Mouse (Mus musculus) cerebellum, postnatal 25 days (tissue): ENCODE measurements at regions not wholly inside any gene's neighbourhood (a gene's known extent, or its start where the extent isn't known, plus 50 kb on each side); places are given as distances from the start of the nearest gene placed in this dataset.
"Not testable (repeated sequence)": the region's sequence is repeated elsewhere in the genome, so short reads cannot be mapped to it uniquely, and the experiment has no call there.

Experiments
- DNase-seq, 2 experiments: peaks; one replicate each; pipeline ENCODE4 v3.0.0; 2021; ENCODE audit warnings: mixed read lengths in 2 of 2

GRCm38 (mm10) chrY:4150031-4150430 is 378.6 kb downstream of the Gm3376 start:
- peak in 1 of 2 experiments; percentile 1 for DNase-seq

- DNase-seq, result not testable (repeated sequence)
Measured at GRCm38 (mm10) chrY:4150681-4151080, 379.2 kb downstream of the Gm3376 start.

GRCm38 (mm10) chrY:4152998-4153397 is 381.5 kb downstream of the Gm3376 start:
- DNase-seq, result not testable (repeated sequence)

- DNase-seq, result no peak
Measured at GRCm38 (mm10) chrY:4160371-4160770, 388.9 kb downstream of the Gm3376 start.
